Mouse (Mus musculus): ENCODE data around the gene Rac3. TPM values are rescaled to one million over a fixed set of nuclear protein-coding genes. Genes with fewer than 3 reads are reported as not detected.
"Not testable (repeated sequence)": the region's sequence is repeated elsewhere in the genome, so short reads cannot be mapped to it uniquely, and the experiment has no call there.

The Rac3 gene
- polyA plus RNA-seq (2014; fragmentation: Nextera tagmentation; extraction: Ambion mirVana) = 5.0 and 28.7 TPM in 2 replicates

DNA sequence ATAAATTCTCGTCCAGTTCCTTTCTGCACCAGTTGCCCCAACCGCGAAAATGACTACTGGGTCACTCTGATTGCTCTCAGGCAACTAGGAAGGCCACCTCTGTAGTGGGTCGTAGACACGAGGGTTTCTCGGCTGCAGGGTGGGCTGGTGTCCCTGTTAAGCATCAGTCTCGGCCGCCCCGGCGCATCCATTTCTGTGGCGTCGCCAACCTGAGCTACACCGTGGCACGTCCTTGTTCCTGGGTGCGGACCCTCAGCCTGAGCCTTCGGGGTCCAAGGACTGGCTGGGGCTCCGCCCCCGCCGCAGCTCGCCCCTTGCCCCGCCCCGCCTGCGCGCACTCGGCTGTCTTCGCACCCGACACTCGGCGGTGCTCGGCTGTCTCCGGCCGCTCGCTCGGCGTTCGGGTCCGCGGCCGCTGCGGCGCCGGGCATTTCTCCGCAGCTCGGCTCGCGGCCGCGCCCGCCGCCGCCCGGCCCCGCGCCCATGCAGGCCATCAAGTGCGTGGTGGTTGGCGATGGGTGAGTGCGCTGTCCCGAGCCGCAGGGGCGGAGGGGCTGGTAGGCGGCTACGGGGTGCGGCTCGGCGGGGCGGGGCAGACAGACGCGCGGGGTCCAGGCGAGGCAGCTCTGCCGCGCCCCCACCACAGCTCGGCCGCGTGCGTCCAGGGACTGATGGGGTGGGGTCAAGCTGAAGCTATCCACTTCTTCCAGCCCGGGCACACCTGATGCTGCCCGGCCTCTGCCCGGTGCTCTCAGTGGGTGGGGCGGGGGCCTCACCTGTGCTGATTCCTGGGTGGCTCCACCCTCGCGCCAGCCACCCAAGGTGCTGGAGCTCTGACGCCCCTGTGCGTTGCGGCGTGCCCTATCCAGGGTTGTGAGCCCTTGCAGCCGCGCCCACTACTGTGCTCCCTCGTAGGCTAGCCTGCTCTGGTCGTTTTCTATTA lies at the start of gene Rac3:
TSS of gene Rac3 (plus strand) at position 347 of the 943 bp plus-strand sequence.
- no peak within 1 kb of the TSS for H3K27ac ChIP-seq (ENCODE audit: low read depth, low read length)
- WGBS = under 1% methylated on average over 82 of the region's 90 CpGs
- H3K9me3 ChIP-seq (ENCODE audit: control insufficient read depth, low read length) = no peaks in the 10 kb centered on the region
- H3K9ac ChIP-seq (ENCODE audit: low read depth, low read length) = peak within 1 kb of the TSS; percentile 70
- peaks cover 13% of the 10 kb centered on the region for H3K4me1 ChIP-seq (ENCODE audit: control insufficient read depth, insufficient read depth, low read length)
- no peaks in the 10 kb centered on the region for H3K27me3 ChIP-seq (ENCODE audit: control insufficient read depth, insufficient read depth, low read length)
- H3K4me2 ChIP-seq (replicated peaks; ENCODE audit: low read depth, low read length) = peak within 1 kb of the TSS; percentile 98
- ATAC-seq (ENCODE audit: low FRiP score, low TSS enrichment) = peak; percentile 81
- peaks cover 27% of the 10 kb centered on the region for H3K36me3 ChIP-seq (ENCODE audit: control insufficient read depth, insufficient read depth, low read length)
- peak within 1 kb of the TSS; percentile 48 for H3K4me3 ChIP-seq (ENCODE audit: low read length)

DNA sequence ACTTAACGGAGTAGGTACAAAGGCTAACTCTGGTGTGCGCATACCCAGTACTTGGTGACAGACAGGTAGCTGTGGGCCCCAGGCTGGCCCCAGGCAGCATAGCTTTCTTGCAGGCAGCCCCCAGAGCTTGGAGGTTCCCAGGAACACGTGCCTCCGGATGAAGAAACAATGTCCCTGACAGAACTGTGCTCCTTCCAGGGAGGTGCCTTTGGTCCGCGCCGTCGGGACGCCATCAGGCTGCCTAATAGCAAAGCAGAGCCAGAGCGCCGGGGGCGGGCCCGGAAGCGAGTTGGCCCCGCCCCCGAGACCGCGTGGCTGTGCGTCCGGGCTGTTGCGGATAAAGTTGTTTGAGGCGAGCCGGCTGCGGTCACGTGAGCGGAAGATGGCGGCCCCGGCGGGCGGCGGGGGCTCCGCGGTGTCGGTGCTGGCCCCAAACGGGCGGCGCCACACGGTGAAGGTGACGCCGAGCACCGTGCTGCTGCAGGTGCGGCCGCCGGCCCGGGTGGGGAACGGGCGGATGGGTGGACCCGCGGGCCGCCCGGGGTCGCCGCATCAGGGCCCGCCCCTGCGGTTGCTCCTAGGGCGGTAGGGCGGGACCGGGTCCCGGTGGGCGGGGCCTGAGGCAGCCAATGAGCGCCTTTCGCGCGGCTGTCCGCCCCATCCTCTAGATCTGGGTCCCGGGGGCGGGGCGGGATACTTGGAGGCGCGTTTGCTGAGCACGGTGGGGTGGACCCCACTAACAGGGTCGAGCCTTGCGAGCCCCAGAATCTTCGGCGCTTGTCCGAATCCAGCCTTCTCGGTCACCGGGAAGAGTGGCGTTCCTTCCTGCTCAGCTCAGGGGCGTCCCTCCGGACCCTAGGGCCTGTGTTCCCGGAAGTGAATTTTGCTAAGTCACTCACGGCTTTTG lies 48.3 kb upstream of the Rac3 start, which contains the start of gene Aspscr1:
TSS of gene Aspscr1 (plus strand) at position 287 of the 907 bp plus-strand sequence.
- H3K4me3 ChIP-seq (ENCODE audit: low read length) = peak within 1 kb of the TSS; percentile 67
- peak; percentile 96 for ATAC-seq (ENCODE audit: low FRiP score, low TSS enrichment)
- peak within 1 kb of the TSS; percentile 60 for H3K4me2 ChIP-seq (replicated peaks; ENCODE audit: low read depth, low read length)
- peaks cover 10% of the 10 kb centered on the region; the same call in 1 of the 2 replicates for H3K36me3 ChIP-seq (ENCODE audit: control insufficient read depth, insufficient read depth, low read length)
- H3K27me3 ChIP-seq (ENCODE audit: control insufficient read depth, insufficient read depth, low read length) = no peaks in the 10 kb centered on the region
- under 1% methylated on average over 82 of the region's 83 CpGs for WGBS
- H3K4me1 ChIP-seq (ENCODE audit: control insufficient read depth, insufficient read depth, low read length) = peaks cover 9% of the 10 kb centered on the region
- H3K27ac ChIP-seq (ENCODE audit: low read depth, low read length) = peak within 1 kb of the TSS; percentile 57
- H3K9me3 ChIP-seq (ENCODE audit: control insufficient read depth, low read length) = no peaks in the 10 kb centered on the region
- peak within 1 kb of the TSS; percentile 79 for H3K9ac ChIP-seq (ENCODE audit: low read depth, low read length)

DNA sequence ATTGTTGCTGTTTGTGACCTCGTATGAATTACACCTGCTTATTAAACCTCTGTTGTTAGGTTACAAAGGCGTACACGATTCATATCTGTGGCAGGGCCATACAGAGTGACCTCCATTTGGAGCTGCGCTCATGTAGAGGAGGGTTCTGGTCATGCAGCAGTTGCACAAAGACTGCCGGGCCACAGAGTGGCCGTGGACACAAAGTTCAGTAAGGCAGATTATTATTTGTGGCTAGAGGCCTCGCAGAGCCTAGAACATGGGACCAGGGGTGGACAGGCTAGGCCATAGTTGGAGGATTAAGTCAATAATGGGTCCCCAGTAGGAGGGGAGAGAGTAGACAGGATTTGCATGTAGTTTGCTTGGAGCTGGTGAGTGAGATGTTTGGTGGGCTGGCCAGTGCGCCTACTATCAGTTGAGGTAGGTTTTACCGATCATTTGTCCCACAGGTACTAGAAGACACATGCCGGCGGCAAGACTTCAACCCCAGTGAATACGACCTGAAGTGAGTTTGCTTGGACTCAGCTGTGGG lies 47.6 kb upstream of the Rac3 start:
- Histone ChIP-seq H3K27me3 (ENCODE audit: control insufficient read depth, insufficient read depth, low read length) (no peaks in the 10 kb centered on the region), H3K9me3 (ENCODE audit: control insufficient read depth, low read length) (no peaks in the 10 kb centered on the region), H3K4me3 (ENCODE audit: low read length) (peak overlapping the region; percentile 67), H3K4me1 (ENCODE audit: control insufficient read depth, insufficient read depth, low read length) (peaks cover 9% of the 10 kb centered on the region), H3K27ac (ENCODE audit: low read depth, low read length) (peak overlapping the region; percentile 57; the same call in 1 of the 2 replicates), H3K9ac (ENCODE audit: low read depth, low read length) (peak overlapping the region; percentile 79), H3K4me2 (replicated peaks; ENCODE audit: low read depth, low read length) (peak overlapping the region; percentile 60), H3K36me3 (ENCODE audit: control insufficient read depth, insufficient read depth, low read length) (peaks cover 17% of the 10 kb centered on the region)
- peak; percentile 8; the same call in 1 of the 2 replicates for ATAC-seq (ENCODE audit: low FRiP score, low TSS enrichment)
- WGBS = 40% methylated on average over 12 of the region's 12 CpGs

DNA sequence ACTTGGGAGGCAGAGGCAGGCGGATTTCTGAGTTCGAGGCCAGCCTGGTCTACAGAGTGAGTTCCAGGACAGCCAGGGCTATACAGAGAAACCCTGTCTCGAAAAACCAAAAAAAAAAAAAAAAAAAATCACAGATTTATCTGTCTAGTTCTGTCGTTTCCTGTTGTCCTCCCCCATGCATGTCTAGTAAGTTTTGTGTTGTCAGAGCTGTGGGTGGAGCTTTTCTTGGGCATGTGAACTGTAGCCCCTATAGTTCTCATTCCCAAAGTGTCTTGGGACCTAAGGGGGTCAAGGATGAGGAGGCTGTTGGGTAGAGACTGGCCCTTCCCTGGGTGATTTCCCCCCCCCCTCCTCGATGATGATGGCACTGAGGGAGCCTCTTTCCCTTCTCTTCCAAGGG lies 45.4 kb upstream of the Rac3 start:
- 67% methylated on average over 2 of the region's 5 CpGs for WGBS
- H3K4me3 ChIP-seq (ENCODE audit: low read length); ATAC-seq (ENCODE audit: low FRiP score, low TSS enrichment); H3K27me3 ChIP-seq (ENCODE audit: control insufficient read depth, insufficient read depth, low read length); H3K9ac ChIP-seq (ENCODE audit: low read depth, low read length); H3K4me1 ChIP-seq (ENCODE audit: control insufficient read depth, insufficient read depth, low read length); H3K9me3 ChIP-seq (ENCODE audit: control insufficient read depth, low read length); H3K4me2 ChIP-seq (replicated peaks; ENCODE audit: low read depth, low read length); H3K27ac ChIP-seq (ENCODE audit: low read depth, low read length): not testable (repeated sequence)
- peaks cover 34% of the 10 kb centered on the region for H3K36me3 ChIP-seq (ENCODE audit: control insufficient read depth, insufficient read depth, low read length)

DNA sequence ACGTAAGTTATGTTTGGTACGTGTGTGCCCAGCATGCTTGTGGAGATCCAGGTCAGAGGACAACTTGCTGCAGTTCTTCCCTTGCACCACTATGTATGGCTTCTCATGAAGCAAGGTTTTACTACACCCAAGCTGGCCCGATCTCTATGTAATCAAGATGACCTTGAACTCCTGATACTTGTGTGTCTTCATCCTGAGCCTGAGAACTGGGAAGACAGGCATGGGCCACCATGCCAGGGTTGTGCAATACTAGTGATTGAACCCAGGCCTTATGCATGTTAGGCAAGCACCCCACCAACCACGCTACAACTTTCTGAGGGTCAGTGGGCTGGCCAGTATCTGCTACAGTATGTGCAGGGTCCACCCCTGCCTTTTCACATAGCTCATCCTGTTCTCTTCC lies 44.3 kb upstream of the Rac3 start:
- Histone ChIP-seq H3K4me3 (ENCODE audit: low read length) (no peak overlapping the region), H3K4me2 (replicated peaks; ENCODE audit: low read depth, low read length) (no peak overlapping the region), H3K27me3 (ENCODE audit: control insufficient read depth, insufficient read depth, low read length) (no peaks in the 10 kb centered on the region), H3K4me1 (ENCODE audit: control insufficient read depth, insufficient read depth, low read length) (peaks cover 9% of the 10 kb centered on the region), H3K36me3 (ENCODE audit: control insufficient read depth, insufficient read depth, low read length) (peaks cover 41% of the 10 kb centered on the region), H3K27ac (ENCODE audit: low read depth, low read length) (no peak overlapping the region), H3K9ac (ENCODE audit: low read depth, low read length) (no peak overlapping the region), H3K9me3 (ENCODE audit: control insufficient read depth, low read length) (no peaks in the 10 kb centered on the region)
- 94% methylated on average over 4 of the region's 4 CpGs for WGBS
- ATAC-seq (ENCODE audit: low FRiP score, low TSS enrichment) = no peak

DNA sequence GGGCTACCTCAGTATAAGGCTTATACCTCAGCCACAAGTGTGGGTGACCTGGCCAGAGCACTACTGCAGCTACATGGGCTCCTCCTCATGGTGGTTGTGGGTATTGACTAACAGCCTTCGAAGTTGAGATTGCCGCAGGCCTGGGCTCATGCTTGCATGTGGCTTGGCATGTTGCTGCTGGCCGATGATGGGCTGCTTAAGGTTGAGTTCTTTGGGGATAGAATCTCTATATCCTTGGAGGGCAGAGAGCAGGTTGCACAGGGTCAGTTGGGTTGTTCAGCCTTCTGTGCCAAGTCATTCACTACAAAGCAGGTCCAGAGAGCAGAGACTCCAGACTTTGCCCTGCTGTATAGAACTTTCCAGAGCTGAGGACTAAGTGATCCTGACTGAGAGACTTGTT lies 41.4 kb upstream of the Rac3 start:
- WGBS = 83% methylated on average over 3 of the region's 3 CpGs
- Histone ChIP-seq H3K27ac (ENCODE audit: low read depth, low read length) (no peak overlapping the region), H3K9me3 (ENCODE audit: control insufficient read depth, low read length) (no peaks in the 10 kb centered on the region), H3K4me1 (ENCODE audit: control insufficient read depth, insufficient read depth, low read length) (no peaks in the 10 kb centered on the region), H3K36me3 (ENCODE audit: control insufficient read depth, insufficient read depth, low read length) (peaks cover 53% of the 10 kb centered on the region), H3K4me2 (replicated peaks; ENCODE audit: low read depth, low read length) (no peak overlapping the region), H3K9ac (ENCODE audit: low read depth, low read length) (no peak overlapping the region), H3K27me3 (ENCODE audit: control insufficient read depth, insufficient read depth, low read length) (no peaks in the 10 kb centered on the region), H3K4me3 (ENCODE audit: low read length) (no peak overlapping the region)
- no peak for ATAC-seq (ENCODE audit: low FRiP score, low TSS enrichment)

DNA sequence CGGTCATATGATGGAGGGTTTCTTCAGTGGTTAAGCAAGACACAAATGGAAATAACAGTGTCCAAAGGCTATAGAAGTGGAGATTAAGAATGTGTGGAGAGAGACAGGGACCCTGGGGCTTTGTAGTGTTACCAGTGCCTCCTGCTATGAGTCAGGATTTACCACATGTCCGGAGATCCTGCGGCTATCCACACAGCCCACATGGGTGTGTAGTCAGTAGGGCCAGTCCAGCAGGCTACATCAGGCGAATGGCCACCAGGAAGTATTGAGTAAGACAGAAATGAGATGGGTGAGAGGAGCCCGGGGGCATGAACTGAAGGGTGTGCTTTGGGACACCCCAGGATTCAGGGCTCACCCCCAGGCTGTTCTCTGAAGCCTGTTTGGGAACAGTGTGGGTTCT lies 38.6 kb upstream of the Rac3 start:
- Histone ChIP-seq H3K4me1 (ENCODE audit: control insufficient read depth, insufficient read depth, low read length) (no peaks in the 10 kb centered on the region), H3K9ac (ENCODE audit: low read depth, low read length) (no peak overlapping the region), H3K9me3 (ENCODE audit: control insufficient read depth, low read length) (no peaks in the 10 kb centered on the region), H3K4me2 (replicated peaks; ENCODE audit: low read depth, low read length) (no peak overlapping the region), H3K4me3 (ENCODE audit: low read length) (no peak overlapping the region), H3K27me3 (ENCODE audit: control insufficient read depth, insufficient read depth, low read length) (no peaks in the 10 kb centered on the region), H3K36me3 (ENCODE audit: control insufficient read depth, insufficient read depth, low read length) (peaks cover 51% of the 10 kb centered on the region), H3K27ac (ENCODE audit: low read depth, low read length) (no peak overlapping the region)
- no peak for ATAC-seq (ENCODE audit: low FRiP score, low TSS enrichment)
- WGBS = 94% methylated on average over 5 of the region's 5 CpGs

DNA sequence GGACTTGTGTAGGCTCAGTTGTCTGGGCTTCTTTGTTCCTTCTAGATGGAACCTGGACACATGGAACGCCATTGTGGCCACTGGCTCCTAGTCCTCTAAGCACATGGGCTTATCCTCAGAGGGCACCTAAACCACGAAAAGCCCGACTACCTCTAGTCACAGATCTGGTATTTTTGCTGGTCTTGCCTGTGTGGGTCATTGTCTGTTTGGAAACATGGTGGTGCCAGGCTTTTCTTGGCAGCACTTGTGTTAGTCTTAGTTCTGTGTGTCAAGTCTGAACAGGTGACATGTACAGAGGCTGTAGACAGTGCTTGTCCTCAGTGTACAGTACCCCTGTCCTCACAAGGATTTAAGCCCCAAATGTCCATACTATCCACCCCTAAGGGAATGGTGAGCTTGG lies 37.7 kb upstream of the Rac3 start:
- H3K4me3 ChIP-seq (ENCODE audit: low read length) = no peak overlapping the region
- no peaks in the 10 kb centered on the region for H3K9me3 ChIP-seq (ENCODE audit: control insufficient read depth, low read length)
- H3K4me2 ChIP-seq (replicated peaks; ENCODE audit: low read depth, low read length) = no peak overlapping the region
- H3K9ac ChIP-seq (ENCODE audit: low read depth, low read length) = no peak overlapping the region
- H3K27me3 ChIP-seq (ENCODE audit: control insufficient read depth, insufficient read depth, low read length) = no peaks in the 10 kb centered on the region
- H3K4me1 ChIP-seq (ENCODE audit: control insufficient read depth, insufficient read depth, low read length) = no peaks in the 10 kb centered on the region
- no peak overlapping the region for H3K27ac ChIP-seq (ENCODE audit: low read depth, low read length)
- peaks cover 50% of the 10 kb centered on the region for H3K36me3 ChIP-seq (ENCODE audit: control insufficient read depth, insufficient read depth, low read length)
- WGBS = 98% methylated on average over 3 of the region's 3 CpGs
- no peak for ATAC-seq (ENCODE audit: low FRiP score, low TSS enrichment)
